Mouse (Mus musculus) lung, adult 2 months (tissue): ENCODE data around the gene Slc7a7.

Source experiments
- CTCF ChIP-seq: fragments of 200-500 bp; IDR thresholded peaks from 2 replicates; pipeline ENCODE4 v1.5.1; 2011; ENCODE audit warnings: mild to moderate bottlenecking, low read length, control low read depth; ENCODE audit not compliant: insufficient read depth
- POLR2A ChIP-seq: fragments of 200-500 bp; IDR thresholded peaks from 2 replicates; pipeline ENCODE4 v1.6.1; 2011; ENCODE audit warnings: low read depth, mild to moderate bottlenecking, control low read depth, low read length, borderline replicate concordance; ENCODE audit errors: extremely low read depth

- TF ChIP-seq CTCF (no peak), POLR2A (no peak)
Observed at GRCm38 (mm10) chr14:54387546-54387945, 30.0 kb downstream of the Slc7a7 start.
